Mouse (Mus musculus) lung, adult 2 months (tissue): ENCODE results near the gene Galr3.

Source experiments
- CTCF ChIP-seq: fragments of 200-500 bp; IDR thresholded peaks from 2 replicates; pipeline ENCODE4 v1.5.1; 2011; ENCODE audit warnings: mild to moderate bottlenecking, low read length, control low read depth; ENCODE audit not compliant: insufficient read depth
- POLR2A ChIP-seq: fragments of 200-500 bp; IDR thresholded peaks from 2 replicates; pipeline ENCODE4 v1.6.1; 2011; ENCODE audit warnings: low read depth, mild to moderate bottlenecking, control low read depth, low read length, borderline replicate concordance; ENCODE audit errors: extremely low read depth

DNA sequence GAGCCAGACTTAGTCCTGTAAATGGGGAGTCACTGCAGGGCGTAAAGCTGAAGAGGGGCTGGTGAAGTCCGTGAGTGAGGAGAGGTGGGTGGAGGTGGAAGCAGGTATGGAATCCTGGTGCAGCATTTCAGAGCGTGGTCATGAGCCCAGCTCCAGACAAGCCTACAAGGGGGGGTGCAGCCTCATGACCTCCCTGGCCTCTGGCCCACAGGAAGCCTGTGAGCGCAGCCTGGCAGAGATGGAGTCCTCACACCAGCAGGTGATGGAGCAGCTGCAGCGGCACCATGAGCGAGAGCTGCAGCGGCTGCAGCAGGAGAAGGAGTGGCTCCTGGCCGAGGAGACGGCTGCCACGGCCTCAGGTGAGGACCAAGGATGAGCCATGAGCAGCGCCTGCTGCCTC lies 42.1 kb upstream of the Galr3 start:
- TF ChIP-seq POLR2A (no peak), CTCF (no peak)
